Mouse (Mus musculus): Measurements from ENCODE around the gene Urad.

Urad gene

DNA sequence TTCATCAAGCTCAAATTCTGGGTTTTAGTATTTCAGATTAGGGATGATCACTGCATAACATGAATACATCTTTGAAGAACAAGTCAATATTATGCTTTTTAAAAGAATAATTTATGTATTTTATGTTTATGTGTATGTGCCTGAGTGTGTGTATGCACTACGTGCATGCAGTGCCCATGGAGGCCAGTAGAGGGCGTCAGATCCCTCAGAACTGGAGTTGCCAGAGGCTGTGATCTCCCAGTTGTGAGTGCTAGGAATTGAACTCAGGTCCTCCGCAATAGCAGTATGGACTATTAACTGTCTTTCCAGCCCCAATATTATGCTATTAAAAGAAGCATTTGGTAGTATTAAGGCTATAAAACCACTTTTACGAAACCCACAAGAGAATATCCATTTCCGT, 5.4 kb upstream of the Urad start:
- no peak for ATAC-seq (ENCODE audit: insufficient number of reproducible peaks, low FRiP score, low TSS enrichment)

DNA sequence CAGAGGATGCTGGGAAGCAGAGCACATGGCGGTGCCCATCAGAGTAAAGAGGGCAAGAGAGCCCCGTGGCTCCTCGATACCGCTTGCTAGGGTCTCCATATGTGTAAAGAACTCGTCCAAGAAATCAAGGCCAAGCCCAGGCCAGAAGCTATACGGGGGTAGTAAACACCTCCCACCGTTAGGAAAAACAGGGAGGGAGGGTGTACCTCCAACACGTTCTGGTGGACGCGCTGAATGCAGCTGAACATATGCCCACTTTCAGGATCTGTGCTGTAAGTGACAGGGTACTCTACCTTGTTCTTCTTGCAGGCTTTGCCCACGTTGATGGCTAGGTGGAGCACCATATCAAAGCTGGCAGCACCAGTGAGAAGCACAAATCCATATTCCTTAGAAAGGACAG, 3.7 kb upstream of the Urad start:
- ATAC-seq (ENCODE audit: insufficient number of reproducible peaks, low FRiP score, low TSS enrichment) = no peak

DNA sequence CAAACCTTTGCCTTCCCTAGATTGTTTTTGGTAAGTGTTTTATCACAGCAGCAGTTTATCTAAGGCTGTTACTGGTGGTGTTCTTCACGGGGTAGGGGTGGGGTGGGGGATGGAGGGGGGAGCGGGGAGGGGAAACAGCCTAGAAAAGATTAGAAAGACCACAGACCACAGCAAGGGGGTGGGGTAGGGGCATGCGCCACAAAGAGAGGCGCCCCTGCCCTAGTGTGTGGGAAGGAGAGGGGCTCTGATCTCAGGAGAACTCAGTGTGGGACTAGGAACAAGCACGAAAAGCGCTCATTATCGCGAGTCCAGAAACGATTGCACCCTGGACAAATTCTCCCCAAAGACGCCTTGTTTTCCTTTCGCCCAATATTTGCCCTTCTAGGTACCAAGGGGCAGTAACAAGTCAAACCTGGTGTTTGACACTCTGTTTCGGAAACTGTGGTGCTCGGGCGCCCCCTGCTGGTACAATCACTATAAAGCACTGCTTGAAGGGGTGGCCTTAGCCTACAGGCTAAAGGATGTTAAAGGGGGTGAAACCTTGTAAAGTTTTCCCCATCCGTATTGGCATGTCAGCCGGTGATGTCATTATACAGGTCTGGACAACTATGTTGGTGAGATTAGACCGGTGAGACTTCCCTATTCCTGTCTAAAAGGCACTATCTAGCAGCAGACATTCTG, 1.1 kb upstream of the Urad start:
- ATAC-seq (ENCODE audit: insufficient number of reproducible peaks, low FRiP score, low TSS enrichment) = peak; percentile 10; the same call in 1 of the 2 replicates

DNA sequence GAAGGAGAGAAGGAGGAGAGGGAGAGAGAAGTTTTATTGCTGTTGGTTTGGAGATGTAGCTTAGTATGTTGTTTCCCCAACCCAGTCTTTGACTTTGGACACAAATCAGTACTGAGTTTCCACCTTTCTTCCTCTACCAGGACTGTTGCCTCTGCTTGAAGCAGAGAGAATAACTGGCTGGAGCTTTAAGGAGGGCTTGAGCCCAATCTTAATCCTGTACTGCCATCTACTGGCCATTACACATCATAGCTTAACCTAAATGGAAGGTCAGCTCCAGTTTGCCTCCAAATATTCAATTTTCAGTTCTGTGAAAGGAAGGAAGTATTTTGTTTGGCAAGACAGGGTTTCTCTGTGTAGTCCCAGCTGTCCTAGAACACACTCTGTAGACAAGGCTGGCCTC, 2.6 kb downstream of the Urad start:
- ATAC-seq (ENCODE audit: insufficient number of reproducible peaks, low FRiP score, low TSS enrichment) = 0 out of 2 replicates have a peak, but pooled peaks have one; percentile 70

DNA sequence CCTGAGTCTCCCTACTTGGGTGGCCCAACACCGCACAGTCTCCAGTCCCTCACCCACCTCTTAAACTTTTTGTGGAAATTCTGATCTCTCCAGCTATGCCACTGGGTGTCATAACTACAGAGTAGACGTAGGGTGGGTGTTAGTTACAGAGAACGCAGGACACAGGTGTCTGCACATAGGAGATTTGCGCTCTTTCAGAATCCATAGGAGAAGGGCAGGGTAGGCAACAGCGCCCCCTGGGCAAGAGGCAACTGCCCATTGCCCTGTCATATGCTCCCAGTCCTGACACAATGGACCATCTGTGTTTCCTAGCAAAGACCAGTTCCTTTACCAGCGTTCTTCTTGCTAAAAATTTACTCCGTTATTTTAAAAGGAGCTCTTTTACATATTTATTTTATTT, 4.2 kb downstream of the Urad start:
- ATAC-seq (ENCODE audit: insufficient number of reproducible peaks, low FRiP score, low TSS enrichment) = no peak

DNA sequence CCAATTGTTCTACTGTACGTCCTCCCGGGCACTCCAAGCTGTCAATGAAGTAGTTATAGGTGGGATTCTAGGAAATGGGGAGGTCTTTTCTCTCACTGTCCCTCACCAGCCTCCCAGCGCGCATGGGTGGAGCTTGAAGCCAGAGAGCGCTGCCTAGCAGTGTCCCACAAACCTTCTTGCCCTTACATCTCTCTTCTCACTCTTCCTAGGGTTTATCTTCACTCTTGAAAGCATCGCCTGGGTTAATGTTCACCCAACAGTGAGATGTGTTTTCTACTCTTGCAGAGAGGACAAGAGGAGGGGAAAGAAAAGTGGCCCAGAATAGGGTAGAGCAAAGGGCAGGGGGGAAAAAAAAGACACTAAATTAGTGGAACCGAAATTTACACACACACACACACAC, 4.9 kb downstream of the Urad start:
- no peak for ATAC-seq (ENCODE audit: insufficient number of reproducible peaks, low FRiP score, low TSS enrichment)

GRCm38 (mm10) chr5:147315432-147316075, 6.7 kb downstream of the Urad start:
- ATAC-seq (ENCODE audit: insufficient number of reproducible peaks, low FRiP score, low TSS enrichment) = no peak

DNA sequence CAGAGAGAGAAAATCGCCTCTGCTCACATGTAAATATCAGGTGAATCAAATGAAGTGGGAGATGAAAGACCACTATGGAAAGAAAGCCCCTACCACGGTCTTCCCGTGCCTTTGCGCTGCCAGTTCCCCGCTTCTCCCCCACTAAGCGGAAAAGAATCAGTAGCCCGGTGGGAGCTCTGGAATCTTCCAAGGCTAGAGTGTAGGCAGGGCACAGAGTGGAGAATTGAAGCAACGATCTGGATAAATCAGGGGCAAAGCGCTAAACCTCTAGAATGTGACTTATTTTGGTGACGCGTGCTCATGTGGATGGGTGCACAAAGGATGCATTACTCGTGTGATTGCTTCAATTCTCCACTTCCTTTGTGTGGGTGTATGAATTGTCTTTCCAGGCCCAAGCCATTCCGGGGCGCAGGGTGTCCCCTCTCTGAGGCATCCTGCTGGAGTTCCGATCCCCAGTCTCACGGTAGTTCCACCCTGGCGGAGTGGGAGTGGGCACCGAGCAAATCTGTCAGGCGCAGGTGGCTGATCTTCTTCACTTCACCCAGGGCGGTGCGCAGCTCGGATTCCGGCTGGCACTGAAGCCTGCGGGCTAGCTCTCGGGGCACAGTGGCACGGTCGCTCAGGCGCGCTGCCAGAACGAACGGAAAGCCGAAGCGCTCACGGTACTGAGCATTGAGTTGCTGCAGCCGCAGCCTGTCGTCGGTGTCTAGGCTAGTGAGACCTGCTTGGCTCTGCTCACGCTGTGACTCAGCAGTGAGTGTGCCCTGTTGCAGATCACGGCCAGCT, 7.4 kb downstream of the Urad start:
- ATAC-seq (ENCODE audit: insufficient number of reproducible peaks, low FRiP score, low TSS enrichment) = no peak

DNA sequence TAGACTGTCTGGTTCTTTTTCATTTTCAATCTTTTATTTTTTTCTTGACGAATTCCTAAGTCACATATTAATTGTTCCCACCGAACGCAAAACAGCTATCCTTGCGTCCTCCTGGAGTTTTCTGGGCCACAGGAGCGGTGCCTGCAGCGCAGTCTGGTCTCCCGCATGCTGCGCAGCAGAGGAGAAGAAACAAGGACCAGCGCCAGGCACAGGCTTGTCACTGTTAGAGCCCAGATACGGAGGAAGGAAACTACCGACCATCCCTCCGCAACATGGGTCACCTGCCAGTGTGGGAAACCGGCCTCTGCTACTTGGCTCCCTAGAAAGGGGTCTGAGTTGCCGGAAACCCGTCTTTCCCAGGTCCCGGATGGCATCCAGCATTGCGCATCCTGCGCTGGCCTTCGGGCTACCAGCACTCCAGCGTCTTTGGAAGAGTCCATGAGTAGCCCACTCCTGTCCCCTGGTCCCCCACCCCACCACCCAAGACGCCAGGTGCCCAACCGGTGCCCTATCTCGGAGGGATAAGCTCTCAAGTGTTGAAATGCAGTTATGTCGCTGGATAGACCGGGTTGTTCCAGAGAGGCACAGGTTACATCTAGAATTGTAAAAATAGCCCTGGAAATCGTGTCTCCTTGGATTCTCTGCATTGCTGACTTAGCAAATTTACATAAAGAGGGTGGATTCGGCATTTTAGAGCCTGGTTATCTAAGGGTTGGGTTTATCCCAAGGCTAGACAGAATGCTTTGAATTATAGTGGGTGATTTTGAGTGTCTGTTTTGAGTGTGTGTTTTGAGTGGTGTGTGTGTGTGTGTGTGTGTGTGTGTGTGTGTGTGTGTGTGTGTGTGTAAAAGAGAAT, 9.2 kb downstream of the Urad start:
- ATAC-seq (ENCODE audit: insufficient number of reproducible peaks, low FRiP score, low TSS enrichment) = no peak

DNA sequence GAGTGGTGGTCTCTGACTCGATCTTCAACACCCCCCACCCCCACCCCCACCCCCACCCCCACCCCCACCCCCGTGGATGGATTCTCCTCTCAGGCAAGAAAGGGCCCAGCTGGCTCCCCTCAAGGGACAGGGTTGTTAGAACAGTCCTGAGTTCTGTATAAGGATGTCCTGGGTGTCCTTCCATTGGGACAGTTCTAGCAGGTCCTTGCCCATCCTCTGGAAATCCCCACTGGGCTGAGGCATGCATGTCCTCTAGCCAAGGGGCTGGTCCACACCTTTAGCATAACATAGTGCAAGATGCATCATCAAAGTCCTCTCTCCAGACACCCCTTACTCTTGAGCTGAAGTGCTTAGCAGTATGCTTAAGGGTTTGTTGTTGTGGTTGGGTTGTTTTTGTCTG, 12.5 kb downstream of the Urad start:
- no peak for ATAC-seq (ENCODE audit: insufficient number of reproducible peaks, low FRiP score, low TSS enrichment)

- no peak for ATAC-seq (ENCODE audit: insufficient number of reproducible peaks, low FRiP score, low TSS enrichment)
Measured at GRCm38 (mm10) chr5:147308451-147308850, 13.8 kb downstream of the Urad start.

GRCm38 (mm10) chr5:147307398-147307785, 14.8 kb downstream of the Urad start:
- no peak for ATAC-seq (ENCODE audit: insufficient number of reproducible peaks, low FRiP score, low TSS enrichment)

- ATAC-seq (ENCODE audit: insufficient number of reproducible peaks, low FRiP score, low TSS enrichment) = no peak
Measured at GRCm38 (mm10) chr5:147306638-147307397, 15.4 kb downstream of the Urad start, which contains the start of gene Cdx2. Gene Cdx2, minus strand, starts transcription at chr5:147307270.

DNA sequence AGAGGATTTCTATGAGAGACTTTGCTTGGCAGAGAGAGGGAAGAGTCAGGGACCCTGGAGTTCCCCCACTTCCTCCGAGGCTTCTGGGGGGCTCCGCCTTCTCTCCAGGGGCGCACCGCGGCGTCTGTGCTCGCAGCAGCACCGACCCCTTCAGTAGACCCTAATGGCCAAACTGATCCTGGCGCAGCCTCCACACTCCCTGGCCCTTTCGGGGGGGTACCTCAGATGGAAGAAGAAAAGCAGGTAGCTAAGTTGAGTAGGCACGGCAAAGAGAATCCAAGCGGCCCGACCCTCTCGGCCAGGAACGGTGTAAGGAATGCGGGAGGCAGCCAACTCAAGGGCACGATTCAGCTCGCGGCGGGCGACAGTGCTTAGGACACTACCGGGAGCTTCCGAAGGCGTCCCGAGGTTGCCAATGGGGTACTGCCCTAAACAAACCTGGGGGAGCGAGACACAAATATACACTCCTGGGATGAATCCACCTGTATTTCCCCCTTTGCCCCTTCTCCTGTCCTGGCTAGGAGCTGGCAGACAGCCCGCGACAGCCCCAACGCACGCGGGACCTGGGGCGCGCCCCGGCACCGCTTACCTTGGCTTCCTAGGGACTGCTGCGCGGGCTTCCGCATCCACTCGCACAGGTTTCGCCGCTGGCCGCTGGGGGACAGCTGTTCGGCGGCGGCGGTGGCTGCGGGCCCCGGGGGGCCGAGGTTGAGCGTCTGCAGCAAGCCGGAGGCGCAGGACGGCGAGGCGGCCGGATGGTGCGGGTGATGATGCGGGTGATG, 16.2 kb downstream of the Urad start:
- no peak for ATAC-seq (ENCODE audit: insufficient number of reproducible peaks, low FRiP score, low TSS enrichment)

DNA sequence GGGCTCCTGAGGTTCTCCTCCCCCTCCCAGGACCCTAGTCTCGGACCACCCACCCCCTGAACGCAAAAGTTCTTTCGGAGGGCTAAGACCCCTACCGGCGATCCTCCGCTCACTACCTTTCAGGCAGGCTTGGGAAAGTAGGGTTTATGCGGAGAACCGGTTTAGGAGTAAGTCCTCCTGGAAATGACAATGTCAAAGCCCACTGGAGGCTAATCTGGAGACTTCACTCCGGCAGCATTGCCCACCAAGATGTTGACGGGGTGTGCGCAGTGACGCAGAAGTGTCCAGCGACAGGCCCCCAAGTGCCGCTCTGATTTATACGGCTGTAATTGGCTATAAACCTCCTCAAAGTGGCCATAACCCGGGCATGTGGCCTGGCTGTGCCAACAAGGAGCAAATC, 17.1 kb downstream of the Urad start:
- ATAC-seq (ENCODE audit: insufficient number of reproducible peaks, low FRiP score, low TSS enrichment) = no peak

- no peak for ATAC-seq (ENCODE audit: insufficient number of reproducible peaks, low FRiP score, low TSS enrichment)
Measured at GRCm38 (mm10) chr5:147304276-147305155, 17.7 kb downstream of the Urad start.

DNA sequence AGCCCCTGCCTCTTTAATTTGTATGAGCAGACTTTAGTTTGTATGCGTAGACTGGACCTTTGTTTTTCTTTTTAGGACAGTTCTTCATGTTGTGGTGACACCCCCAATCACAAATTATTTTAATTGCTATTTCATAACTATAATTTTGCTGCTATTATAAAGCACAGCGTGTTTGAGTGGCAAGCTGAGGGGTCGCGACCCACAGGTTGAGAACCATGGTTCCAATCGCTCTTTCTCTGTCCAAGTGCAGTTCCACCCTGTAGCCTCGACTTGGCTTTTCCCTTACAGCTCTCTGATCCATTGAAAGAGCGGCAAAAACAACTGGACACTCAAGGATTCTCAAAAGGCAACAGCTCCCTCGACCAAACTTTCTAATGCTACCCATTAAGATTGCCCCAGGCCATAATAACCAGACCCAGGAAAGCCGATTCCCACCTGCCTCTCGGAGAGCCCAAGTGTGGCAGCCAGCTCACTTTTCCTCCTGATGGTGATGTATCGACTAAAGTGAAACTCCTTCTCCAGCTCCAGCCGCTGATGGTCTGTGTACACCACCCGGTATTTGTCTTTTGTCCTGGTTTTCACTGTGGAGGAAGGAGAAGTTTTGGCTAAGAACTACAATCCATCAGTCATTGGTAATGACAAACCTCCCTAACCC, 19.4 kb downstream of the Urad start:
- ATAC-seq (ENCODE audit: insufficient number of reproducible peaks, low FRiP score, low TSS enrichment) = no peak

- ATAC-seq (ENCODE audit: insufficient number of reproducible peaks, low FRiP score, low TSS enrichment) = no peak
Measured at GRCm38 (mm10) chr5:147302141-147302540, 20.1 kb downstream of the Urad start.
